Mouse (Mus musculus) megakaryocyte, embryonic 14.5 days (primary cell): Measurements from ENCODE around the gene Cpn1. TPM values are rescaled to one million over a fixed set of nuclear protein-coding genes. Genes with fewer than 3 reads are reported as not detected.

Source experiments
- H3K27me3 ChIP-seq: replicated peaks from 2 replicates; pipeline ENCODE3; 2012; ENCODE audit warnings: inconsistent platforms
- H3K36me3 ChIP-seq: replicated peaks from 2 replicates; pipeline ENCODE3; 2012; ENCODE audit warnings: low read length, inconsistent platforms, mixed read lengths
- H3K4me1 ChIP-seq: 2 replicates; pipeline ENCODE4 v1.6.1; 2012; ENCODE audit warnings: inconsistent platforms
- H3K4me3 ChIP-seq: replicated peaks from 2 replicates; pipeline ENCODE3; 2012; ENCODE audit warnings: moderate library complexity, mild to moderate bottlenecking, inconsistent platforms
- H3K9me3 ChIP-seq: 2 replicates; pipeline ENCODE4 v1.6.1; 2012; ENCODE audit warnings: inconsistent platforms
- FLI1 ChIP-seq: IDR thresholded peaks from 2 replicates; pipeline ENCODE4 v1.6.1; 2012; ENCODE audit warnings: low read length, inconsistent platforms, mixed read lengths
- GATA1 ChIP-seq: IDR thresholded peaks from 3 replicates; pipeline ENCODE4 v1.6.1; 2012; ENCODE audit warnings: mixed read lengths, low read length, inconsistent platforms, borderline replicate concordance
- polyA plus RNA-seq: library from polyadenylated mRNA; stranded (reverse); fragments of >175 nt; gene quantifications from 2 replicates; pipeline ENCODE4 v1.2.3, GENCODE M21; 2012; ENCODE audit warnings: low replicate concordance; ENCODE audit not compliant: insufficient read depth

Gene Cpn1
- polyA plus RNA-seq, 1 experiment = not detected

DNA sequence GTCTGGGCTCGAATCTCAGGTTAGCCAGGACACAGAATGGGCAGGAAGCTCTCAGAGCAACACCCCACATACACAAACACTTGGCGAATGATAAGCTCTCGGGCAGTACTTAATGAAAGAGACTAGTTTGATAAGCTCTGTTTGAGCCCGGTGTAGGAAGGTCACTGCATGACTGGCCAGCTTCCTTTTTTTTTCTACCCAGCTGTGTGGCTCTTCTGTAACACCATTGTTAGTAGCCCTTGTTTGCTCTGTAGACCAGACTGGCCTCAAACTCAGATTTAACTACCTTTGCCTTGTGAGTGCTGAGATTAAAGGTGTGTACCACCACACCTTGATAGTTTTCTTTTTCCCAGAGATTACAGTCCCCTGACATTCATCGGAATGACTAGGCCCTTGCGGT, 27.5 kb upstream of the Cpn1 start:
- Histone ChIP-seq H3K27me3 (peaks cover 21% of the 10 kb centered on the region), H3K9me3 (no peaks in the 10 kb centered on the region), H3K4me1 (no peaks in the 10 kb centered on the region), H3K36me3 (no peaks in the 10 kb centered on the region), H3K4me3 (no peak overlapping the region)
- TF ChIP-seq GATA1 (no peak), FLI1 (no peak)

DNA sequence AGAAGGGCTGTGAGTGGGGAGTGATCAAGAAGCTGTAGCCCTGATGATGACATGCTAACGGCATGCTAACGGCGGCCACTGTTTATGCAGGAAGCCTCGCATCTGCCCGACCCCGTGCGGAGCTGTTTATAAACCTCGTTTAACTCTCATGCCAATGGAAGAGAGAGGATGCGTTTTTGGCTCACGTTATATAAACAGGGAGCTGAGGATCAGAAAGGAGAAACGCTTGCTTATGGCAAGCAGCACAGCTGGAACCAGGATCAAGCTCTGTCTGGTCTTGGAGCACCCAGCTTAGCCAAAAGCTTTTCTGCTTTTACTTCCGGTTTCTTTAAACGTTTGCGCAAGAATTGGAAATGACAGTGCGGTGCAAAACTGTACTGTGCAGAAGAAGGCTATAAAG, 22.4 kb upstream of the Cpn1 start:
- TF ChIP-seq GATA1 (no peak), FLI1 (no peak)
- no peaks in the 10 kb centered on the region for H3K36me3 ChIP-seq

DNA sequence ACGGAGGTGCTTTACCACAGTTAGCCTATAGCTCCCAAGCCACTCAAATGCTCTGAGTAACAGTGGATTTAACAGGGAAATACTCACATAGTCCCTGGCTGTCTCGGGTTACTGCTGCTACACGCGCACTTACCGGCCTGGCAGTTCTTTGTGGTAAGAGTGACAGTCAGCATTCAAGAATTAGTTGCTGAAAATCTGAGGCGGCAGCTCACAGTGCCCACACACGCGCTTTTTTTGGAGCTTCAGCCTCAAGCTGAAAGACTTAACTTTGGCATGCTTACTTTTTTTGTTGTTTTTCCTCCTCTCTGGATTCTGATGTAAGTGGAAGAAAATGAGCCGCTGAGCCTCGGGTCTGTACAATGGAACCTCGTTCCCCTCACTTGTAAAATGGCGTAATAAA, 20.8 kb upstream of the Cpn1 start:
- no peaks in the 10 kb centered on the region for H3K4me1 ChIP-seq
- H3K27me3 ChIP-seq = peaks cover 13% of the 10 kb centered on the region
- no peak overlapping the region for H3K4me3 ChIP-seq
- TF ChIP-seq FLI1 = no peak
- no peak for TF ChIP-seq GATA1
- H3K9me3 ChIP-seq = no peaks in the 10 kb centered on the region
- H3K36me3 ChIP-seq = no peaks in the 10 kb centered on the region

More for the DNA sequence above, 22.4 kb upstream of the Cpn1 start:
- H3K9me3 ChIP-seq = no peaks in the 10 kb centered on the region
- peaks cover 16% of the 10 kb centered on the region for H3K27me3 ChIP-seq
- H3K4me1 ChIP-seq = no peaks in the 10 kb centered on the region
- no peak overlapping the region for H3K4me3 ChIP-seq

DNA sequence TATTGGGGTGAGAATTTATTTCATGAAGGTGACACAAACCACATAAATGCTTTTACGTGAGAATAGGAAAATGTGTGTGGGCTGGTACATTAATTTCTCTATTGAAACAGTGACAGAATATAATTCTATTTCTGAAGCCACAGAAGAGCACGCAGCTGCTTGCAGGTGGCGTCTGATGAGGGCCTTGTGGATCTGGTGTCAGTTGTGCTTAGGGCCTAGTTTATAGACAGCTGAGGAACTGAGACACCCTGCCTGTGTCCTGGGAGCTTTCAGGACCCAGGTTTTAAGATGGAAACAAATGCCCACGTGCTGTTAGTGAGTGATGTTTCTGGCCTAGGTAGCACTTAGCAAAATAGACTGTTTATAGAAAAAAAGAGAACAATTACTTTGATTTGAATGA, 18.7 kb upstream of the Cpn1 start:
- Histone ChIP-seq H3K4me1 (no peaks in the 10 kb centered on the region), H3K36me3 (no peaks in the 10 kb centered on the region), H3K4me3 (no peak overlapping the region), H3K27me3 (peaks cover 17% of the 10 kb centered on the region), H3K9me3 (no peaks in the 10 kb centered on the region)
- no peak for TF ChIP-seq FLI1
- no peak for TF ChIP-seq GATA1

GRCm38 (mm10) chr19:44004261-44004660, 17.9 kb upstream of the Cpn1 start:
- Histone ChIP-seq H3K36me3 (no peaks in the 10 kb centered on the region), H3K9me3 (no peaks in the 10 kb centered on the region), H3K27me3 (peaks cover 18% of the 10 kb centered on the region), H3K4me3 (no peak overlapping the region), H3K4me1 (no peaks in the 10 kb centered on the region)
- TF ChIP-seq FLI1 = no peak
- no peak for TF ChIP-seq GATA1

- TF ChIP-seq GATA1 = no peak
- Histone ChIP-seq H3K36me3 (no peaks in the 10 kb centered on the region), H3K9me3 (no peaks in the 10 kb centered on the region), H3K4me3 (no peak overlapping the region), H3K4me1 (peaks cover 2% of the 10 kb centered on the region; the same call in 1 of the 2 replicates), H3K27me3 (peaks cover 23% of the 10 kb centered on the region)
These were observed 14.4 kb upstream of the Cpn1 start for GRCm38 (mm10) chr19:44000720-44001119.

GRCm38 (mm10) chr19:44000061-44000460, 13.7 kb upstream of the Cpn1 start:
- peaks cover 8% of the 10 kb centered on the region for H3K4me1 ChIP-seq
- H3K9me3 ChIP-seq = no peaks in the 10 kb centered on the region
- no peaks in the 10 kb centered on the region for H3K36me3 ChIP-seq
- H3K27me3 ChIP-seq = peaks cover 23% of the 10 kb centered on the region
- TF ChIP-seq GATA1 (no peak), FLI1 (no peak)
- H3K4me3 ChIP-seq = no peak overlapping the region

- no peak overlapping the region for H3K4me3 ChIP-seq
- no peaks in the 10 kb centered on the region for H3K9me3 ChIP-seq
- no peak for TF ChIP-seq FLI1
- no peak for TF ChIP-seq GATA1
- peaks cover 22% of the 10 kb centered on the region for H3K27me3 ChIP-seq
- H3K36me3 ChIP-seq = no peaks in the 10 kb centered on the region
- H3K4me1 ChIP-seq = peaks cover 15% of the 10 kb centered on the region
These were observed 12.6 kb upstream of the Cpn1 start for GRCm38 (mm10) chr19:43998802-43999527.

- Histone ChIP-seq H3K4me3 (no peak overlapping the region), H3K27me3 (peaks cover 20% of the 10 kb centered on the region), H3K36me3 (no peaks in the 10 kb centered on the region), H3K4me1 (peaks cover 15% of the 10 kb centered on the region), H3K9me3 (no peaks in the 10 kb centered on the region)
- TF ChIP-seq FLI1 = no peak
- no peak for TF ChIP-seq GATA1
These were observed 11.7 kb upstream of the Cpn1 start for GRCm38 (mm10) chr19:43998101-43998500.

GRCm38 (mm10) chr19:43995427-43995826, 9.1 kb upstream of the Cpn1 start:
- Histone ChIP-seq H3K4me1 (peaks cover 20% of the 10 kb centered on the region), H3K4me3 (no peak overlapping the region), H3K27me3 (peaks cover 21% of the 10 kb centered on the region), H3K9me3 (no peaks in the 10 kb centered on the region), H3K36me3 (no peaks in the 10 kb centered on the region)
- no peak for TF ChIP-seq GATA1
- no peak for TF ChIP-seq FLI1

DNA sequence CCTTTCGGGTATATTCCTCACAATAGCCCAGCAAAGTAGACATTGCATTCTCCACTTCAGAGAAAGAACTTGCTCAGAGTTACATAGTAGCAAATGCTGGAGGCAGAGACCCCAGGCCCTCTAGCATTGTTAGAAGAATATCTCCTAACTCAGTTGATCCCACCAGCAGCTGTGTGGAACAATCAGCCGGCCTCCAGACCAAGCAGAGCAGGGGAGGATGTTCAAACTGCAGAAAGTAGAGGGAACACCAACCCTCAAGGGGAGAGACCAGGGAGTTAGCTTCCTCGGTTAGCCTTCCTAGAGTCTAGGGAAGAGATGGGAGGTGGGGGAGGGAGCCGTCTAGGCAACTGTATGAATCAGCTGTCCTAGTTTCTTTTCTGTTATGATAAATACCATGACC, 6.1 kb upstream of the Cpn1 start:
- H3K36me3 ChIP-seq = no peaks in the 10 kb centered on the region
- H3K27me3 ChIP-seq = peaks cover 18% of the 10 kb centered on the region
- no peak for TF ChIP-seq GATA1
- no peak for TF ChIP-seq FLI1
- H3K4me3 ChIP-seq = no peak overlapping the region
- no peaks in the 10 kb centered on the region for H3K9me3 ChIP-seq
- H3K4me1 ChIP-seq = peaks cover 20% of the 10 kb centered on the region
